Mouse (Mus musculus) embryonic facial prominence, embryonic 13.5 days (tissue): ENCODE data around the gene Aftph. TPM values are rescaled to one million over a fixed set of nuclear protein-coding genes. Genes with fewer than 3 reads are reported as not detected.

Experiments used
- ATAC-seq: fragments of 200-750 bp; cut with Nextera tagmentation; 2 replicates; pipeline ENCODE4 v1.8.0; 2017; ENCODE audit warnings: low read depth; ENCODE audit not compliant: insufficient number of reproducible peaks, insufficient read depth, low FRiP score, low TSS enrichment
- H3K27ac ChIP-seq: fragments of 300-500 bp; sonication (generic); 2 replicates; pipeline ENCODE4 v1.5.1; 2015; ENCODE audit warnings: moderate library complexity, mild to moderate bottlenecking, inconsistent platforms
- H3K27me3 ChIP-seq: fragments of 300-500 bp; sonication (generic); 2 replicates; pipeline ENCODE4 v1.6.1; 2015; ENCODE audit warnings: mild to moderate bottlenecking, inconsistent platforms
- H3K36me3 ChIP-seq: fragments of 300-500 bp; sonication (generic); 2 replicates; pipeline ENCODE4 v1.6.1; 2015; ENCODE audit warnings: mild to moderate bottlenecking, inconsistent platforms
- H3K4me1 ChIP-seq: fragments of 300-500 bp; sonication (generic); 2 replicates; pipeline ENCODE4 v1.6.1; 2015; ENCODE audit warnings: inconsistent platforms
- H3K4me2 ChIP-seq: fragments of 300-500 bp; sonication (generic); 2 replicates; pipeline ENCODE4 v1.6.1; 2015; ENCODE audit warnings: moderate library complexity, mild to moderate bottlenecking, inconsistent platforms
- H3K4me3 ChIP-seq: fragments of 300-500 bp; sonication (generic); 2 replicates; pipeline ENCODE4 v1.5.1; 2015; ENCODE audit warnings: mild to moderate bottlenecking, inconsistent platforms
- H3K9ac ChIP-seq: fragments of 300-500 bp; sonication (generic); 2 replicates; pipeline ENCODE4 v1.6.1; 2015; ENCODE audit warnings: mild to moderate bottlenecking, inconsistent platforms
- H3K9me3 ChIP-seq: fragments of 300-500 bp; sonication (generic); 2 replicates; pipeline ENCODE4 v1.6.1; 2016; ENCODE audit warnings: inconsistent platforms
- WGBS: fragments of 180-500 bp; shearing (Covaris S2); methylation state at CpG from one replicate; pipeline ENCODE4 v1.1.7; 2015; ENCODE audit warnings: mixed read lengths; 5-methylcytosine and 5-hydroxymethylcytosine counted together
- polyA plus RNA-seq: library from polyadenylated mRNA; unstranded; fragments of >200 nt; fragmentation: Nextera tagmentation; extraction: Ambion mirVana; gene quantifications from 2 replicates; pipeline ENCODE4 v1.2.1, GENCODE M21; 2015

Gene Aftph
- polyA plus RNA-seq, 1 experiment from 2014 or later: 19.2 TPM

GRCm38 (mm10) chr11:20660111-20661097, 81.0 kb downstream of the Aftph start:
- 76% methylated on average over 14 of the region's 14 CpGs for WGBS
- no peak overlapping the region for H3K27ac ChIP-seq
- H3K9ac ChIP-seq: no peak overlapping the region
- no peak overlapping the region for H3K4me2 ChIP-seq
- H3K4me1 ChIP-seq: peaks cover 35% of the 10 kb centered on the region
- no peak overlapping the region for H3K4me3 ChIP-seq
- no peaks in the 10 kb centered on the region for H3K36me3 ChIP-seq
- ATAC-seq: no peak
- H3K27me3 ChIP-seq: no peaks in the 10 kb centered on the region
- no peaks in the 10 kb centered on the region for H3K9me3 ChIP-seq

DNA sequence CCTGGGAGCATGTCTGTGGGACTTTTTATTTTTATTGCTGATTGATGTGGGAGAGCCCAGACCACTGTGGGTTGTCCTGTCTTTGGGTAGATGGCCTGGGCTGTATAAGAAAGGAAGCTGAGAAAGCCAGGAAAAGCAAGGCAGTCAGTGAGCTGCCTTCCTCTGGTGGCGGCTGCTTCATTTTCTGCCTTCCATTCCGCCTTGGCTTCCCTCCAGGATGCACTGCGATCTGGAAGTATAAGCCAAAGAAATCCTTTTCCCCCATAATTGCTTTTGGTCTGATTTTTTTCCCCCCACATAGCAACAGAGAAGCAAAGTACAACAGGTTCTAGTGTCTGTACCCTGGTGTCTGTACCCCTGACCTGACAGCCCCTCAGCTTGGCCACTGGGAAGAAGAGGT, 82.3 kb downstream of the Aftph start:
- 51% methylated on average over 3 of the region's 3 CpGs for WGBS
- ATAC-seq: no peak
- H3K4me2 ChIP-seq: no peak overlapping the region
- peaks cover 43% of the 10 kb centered on the region for H3K4me1 ChIP-seq
- peak overlapping the region; percentile 40; the same call in 1 of the 2 replicates for H3K27ac ChIP-seq
- no peak overlapping the region for H3K9ac ChIP-seq
- no peaks in the 10 kb centered on the region for H3K27me3 ChIP-seq
- H3K4me3 ChIP-seq: no peak overlapping the region
- H3K36me3 ChIP-seq: no peaks in the 10 kb centered on the region
- H3K9me3 ChIP-seq: no peaks in the 10 kb centered on the region

GRCm38 (mm10) chr11:20656711-20657057, 84.7 kb downstream of the Aftph start:
- Histone ChIP-seq H3K4me2 (peak overlapping the region; percentile 42), H3K4me1 (peaks cover 50% of the 10 kb centered on the region), H3K9me3 (no peaks in the 10 kb centered on the region), H3K27me3 (no peaks in the 10 kb centered on the region), H3K27ac (peak overlapping the region; percentile 55), H3K4me3 (peak overlapping the region; percentile 24), H3K9ac (peak overlapping the region; percentile 59), H3K36me3 (peaks cover 4% of the 10 kb centered on the region; the same call in 1 of the 2 replicates)
- WGBS: 14% methylated on average over 10 of the region's 10 CpGs
- no peak; the same call in 1 of the 2 replicates for ATAC-seq

- 12% methylated on average over 18 of the region's 18 CpGs for WGBS
- H3K4me2 ChIP-seq: peak overlapping the region; percentile 42
- no peaks in the 10 kb centered on the region for H3K27me3 ChIP-seq
- peak; percentile 57 for ATAC-seq
- peaks cover 4% of the 10 kb centered on the region; the same call in 1 of the 2 replicates for H3K36me3 ChIP-seq
- H3K9ac ChIP-seq: peak overlapping the region; percentile 59
- H3K9me3 ChIP-seq: no peaks in the 10 kb centered on the region
- peak overlapping the region; percentile 55 for H3K27ac ChIP-seq
- peak overlapping the region; percentile 24 for H3K4me3 ChIP-seq
- H3K4me1 ChIP-seq: peaks cover 56% of the 10 kb centered on the region
Measured at GRCm38 (mm10) chr11:20655795-20656710, 85.3 kb downstream of the Aftph start.

- Histone ChIP-seq H3K4me1 (peaks cover 72% of the 10 kb centered on the region), H3K4me2 (peak overlapping the region; percentile 20; the same call in 1 of the 2 replicates), H3K4me3 (no peak overlapping the region), H3K36me3 (peaks cover 22% of the 10 kb centered on the region), H3K27me3 (no peaks in the 10 kb centered on the region), H3K9me3 (no peaks in the 10 kb centered on the region), H3K27ac (peak overlapping the region; percentile 76), H3K9ac (no peak overlapping the region)
- 35% methylated on average over 1 of the region's 1 CpGs for WGBS
- no peak for ATAC-seq
Measured at GRCm38 (mm10) chr11:20651166-20651565, 90.2 kb downstream of the Aftph start.

GRCm38 (mm10) chr11:20650006-20650639, 91.3 kb downstream of the Aftph start:
- ATAC-seq: no peak
- 77% methylated on average over 17 of the region's 17 CpGs for WGBS
- H3K4me1 ChIP-seq: peaks cover 71% of the 10 kb centered on the region
- no peaks in the 10 kb centered on the region for H3K9me3 ChIP-seq
- H3K27ac ChIP-seq: no peak overlapping the region
- no peak overlapping the region for H3K4me3 ChIP-seq
- no peak overlapping the region for H3K9ac ChIP-seq
- H3K4me2 ChIP-seq: no peak overlapping the region
- H3K36me3 ChIP-seq: peaks cover 22% of the 10 kb centered on the region
- no peaks in the 10 kb centered on the region for H3K27me3 ChIP-seq

DNA sequence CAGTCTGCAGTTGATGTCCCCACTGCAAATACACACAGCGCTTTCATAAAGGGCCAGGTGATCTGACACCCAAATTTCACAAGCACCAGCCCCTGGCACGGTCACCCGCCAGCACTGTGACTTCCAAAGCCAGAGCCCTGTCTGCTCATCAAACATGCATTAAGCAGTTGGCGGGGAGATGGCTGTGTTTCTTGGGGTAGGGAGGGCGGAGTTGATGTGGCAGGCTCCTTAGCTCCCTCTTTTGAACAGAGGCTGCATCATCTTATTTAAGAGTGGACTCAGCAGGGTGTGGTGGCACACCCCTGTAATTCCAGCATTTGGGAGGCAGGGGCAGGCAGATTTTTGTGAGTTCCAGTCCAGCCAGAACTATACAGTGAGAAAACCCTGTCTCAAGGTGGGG, 91.9 kb downstream of the Aftph start:
- Histone ChIP-seq H3K27ac (no peak overlapping the region), H3K36me3 (peaks cover 22% of the 10 kb centered on the region), H3K27me3 (no peaks in the 10 kb centered on the region), H3K9ac (no peak overlapping the region), H3K4me1 (peaks cover 71% of the 10 kb centered on the region), H3K4me3 (no peak overlapping the region), H3K9me3 (no peaks in the 10 kb centered on the region), H3K4me2 (no peak overlapping the region)
- 73% methylated on average over 5 of the region's 5 CpGs for WGBS
- ATAC-seq: no peak

GRCm38 (mm10) chr11:20647902-20648625, 93.3 kb downstream of the Aftph start:
- peak overlapping the region; percentile 27; the same call in 1 of the 2 replicates for H3K9ac ChIP-seq
- 26% methylated on average over 19 of the region's 19 CpGs for WGBS
- no peak overlapping the region for H3K4me3 ChIP-seq
- peak overlapping the region; percentile 75 for H3K27ac ChIP-seq
- ATAC-seq: 0 out of 2 replicates have a peak, but pooled peaks have one; percentile 16
- peaks cover 18% of the 10 kb centered on the region for H3K36me3 ChIP-seq
- H3K4me1 ChIP-seq: peaks cover 78% of the 10 kb centered on the region
- no peaks in the 10 kb centered on the region for H3K9me3 ChIP-seq
- H3K27me3 ChIP-seq: no peaks in the 10 kb centered on the region
- H3K4me2 ChIP-seq: peak overlapping the region; percentile 5; the same call in 1 of the 2 replicates

DNA sequence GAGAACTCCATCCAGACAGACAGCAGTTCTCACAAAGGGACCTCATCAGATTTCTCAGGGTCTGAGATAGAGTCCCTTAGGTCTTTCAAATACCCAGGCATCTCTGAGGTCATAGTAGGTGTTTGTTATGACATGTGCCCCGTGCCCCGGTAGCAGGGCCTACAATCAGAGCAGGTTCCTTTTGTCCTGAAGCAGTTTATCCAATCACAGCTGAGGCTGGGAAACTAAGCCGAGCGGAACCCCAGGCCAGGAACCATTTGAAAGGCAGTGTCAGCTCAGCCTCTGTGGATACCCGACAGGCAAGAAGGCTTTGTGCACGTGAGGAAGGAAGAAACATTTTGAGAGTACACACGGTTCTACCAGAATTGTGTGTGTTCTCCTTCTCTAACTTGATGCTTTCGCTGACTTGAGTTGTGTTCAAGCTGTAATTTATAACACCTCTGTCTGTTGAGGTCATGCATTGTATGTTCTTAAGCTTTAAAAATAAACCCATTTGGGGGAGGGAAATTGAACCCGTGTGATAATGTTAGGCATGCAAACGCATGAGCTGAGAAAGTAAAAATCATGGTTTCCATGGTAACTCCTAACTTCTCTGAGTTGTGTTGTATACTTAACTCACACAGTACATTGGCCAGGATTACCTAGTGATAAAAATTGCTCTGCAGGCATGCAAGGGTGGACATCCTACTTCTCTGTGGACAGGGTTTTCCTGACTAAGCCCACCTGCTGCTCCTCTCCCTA, 94.2 kb downstream of the Aftph start:
- Histone ChIP-seq H3K9ac (no peak overlapping the region), H3K4me3 (no peak overlapping the region), H3K4me1 (peaks cover 75% of the 10 kb centered on the region), H3K27me3 (no peaks in the 10 kb centered on the region), H3K4me2 (0 out of 2 replicates have a peak overlapping the region, but pooled peaks have one; percentile 5), H3K9me3 (no peaks in the 10 kb centered on the region), H3K36me3 (peaks cover 18% of the 10 kb centered on the region), H3K27ac (peak overlapping the region; percentile 75)
- ATAC-seq: no peak
- WGBS: 27% methylated on average over 10 of the region's 10 CpGs

GRCm38 (mm10) chr11:20646142-20646541, 95.2 kb downstream of the Aftph start:
- H3K9me3 ChIP-seq: no peaks in the 10 kb centered on the region
- peaks cover 72% of the 10 kb centered on the region for H3K4me1 ChIP-seq
- no peak overlapping the region for H3K9ac ChIP-seq
- H3K27me3 ChIP-seq: no peaks in the 10 kb centered on the region
- H3K4me3 ChIP-seq: no peak overlapping the region
- H3K36me3 ChIP-seq: peaks cover 18% of the 10 kb centered on the region
- 41% methylated on average over 6 of the region's 6 CpGs for WGBS
- H3K4me2 ChIP-seq: no peak overlapping the region
- no peak for ATAC-seq
- H3K27ac ChIP-seq: no peak overlapping the region
